Mouse (Mus musculus): ENCODE measurements at regions not wholly inside any gene's neighbourhood (a gene's known extent, or its start where the extent isn't known, plus 50 kb on each side); places are given as distances from the start of the nearest gene placed in this dataset.

- no peak for DNase-seq (ENCODE audit: low spot score in 2 of 2)
- intact Hi-C loops (cut with DNase I): no loop called here
Observed at GRCm38 (mm10) chr5:79966241-79966640, 1053.7 kb upstream of the Adgrl3 start.

GRCm38 (mm10) chr5:80005470-80005869 lies 1014.5 kb upstream of the Adgrl3 start:
- DNase-seq (ENCODE audit: low spot score in 2 of 2): no peak
- intact Hi-C loops (cut with DNase I): no loop called here

GRCm38 (mm10) chr5:80038876-80039275 lies 981.1 kb upstream of the Adgrl3 start:
- DNase-seq (ENCODE audit: low spot score in 2 of 2): peak; percentile 58 to 80

GRCm38 (mm10) chr5:80039431-80039830 lies 980.5 kb upstream of the Adgrl3 start:
- intact Hi-C loops (cut with DNase I): no loop called here
- peak in 1 of 2 experiments; percentile 18 for DNase-seq (ENCODE audit: low spot score in 2 of 2)

More at GRCm38 (mm10) chr5:80038876-80039275, 981.1 kb upstream of the Adgrl3 start:
- intact Hi-C loops (cut with DNase I): no loop called here
